Mouse (Mus musculus): ENCODE measurements at regions not wholly inside any gene's neighbourhood (a gene's known extent, or its start where the extent isn't known, plus 50 kb on each side); places are given as distances from the start of the nearest gene placed in this dataset.

GRCm38 (mm10) chr5:91456924-91457323 lies 54.1 kb upstream of the Btc start:
- intact Hi-C loops (cut with DNase I) = no loop called here
- DNase-seq = no peak

GRCm38 (mm10) chr5:91464876-91465508 lies 52.4 kb upstream of the Parm1 start:
- intact Hi-C loops (cut with DNase I) = loop anchor here (5.0 kb wide), 2 partner anchors 482 to 537 kb away; no protein-coding TSS in a partner anchor
- DNase-seq = peak in 1 of 2 experiments; percentile 7

Data from gastrocnemius, postnatal 36 days (tissue).